Mouse (Mus musculus) granulocyte monocyte progenitor cell, adult 5-6 weeks (primary cell): Measurements from ENCODE around the gene Lrmda. TPM values are rescaled to one million over a fixed set of nuclear protein-coding genes. Genes with fewer than 3 reads are reported as not detected.

ENCODE experiments used
- ATAC-seq: replicated peaks from 2 replicates; pipeline ENCODE4 v1.8.0; 2016; ENCODE audit warnings: mild to moderate bottlenecking, moderate TSS enrichment, inconsistent platforms; ENCODE audit not compliant: poor library complexity, severe bottlenecking
- total RNA-seq, 2 experiments: library from RNA; stranded (forward) in 1 of 2; stranded (reverse) in 1 of 2; fragments of 200-712, 200-1000 nt in 1 of 2; fragments of >200 nt in 1 of 2; fragmentation: Nextera tagmentation in 1 of 2; gene quantifications; 2 replicates each; pipeline ENCODE4 v1.2.3; 2014 to 2017

The Lrmda gene
- total RNA-seq, 2 experiments from 2014 or later = 19.3 to 30.9 TPM

- no peak for ATAC-seq
Observed at GRCm38 (mm10) chr14:21991856-21992255, 27.7 kb upstream of the Lrmda start.

- no peak for ATAC-seq
Observed at GRCm38 (mm10) chr14:21992321-21992885, 27.1 kb upstream of the Lrmda start.

GRCm38 (mm10) chr14:21993251-21994060 lies 26.1 kb upstream of the Lrmda start:
- peak; percentile 62 for ATAC-seq

- peak; percentile 7 for ATAC-seq
Observed at GRCm38 (mm10) chr14:21994061-21994990, 25.2 kb upstream of the Lrmda start.

GRCm38 (mm10) chr14:21995031-21995754 lies 24.3 kb upstream of the Lrmda start:
- peak; percentile 55 for ATAC-seq

GRCm38 (mm10) chr14:21999588-21999987 lies 19.9 kb upstream of the Lrmda start:
- peak; percentile 93 for ATAC-seq

GRCm38 (mm10) chr14:22003231-22003630 lies 16.3 kb upstream of the Lrmda start:
- no peak for ATAC-seq

GRCm38 (mm10) chr14:22003631-22004030 lies 15.9 kb upstream of the Lrmda start:
- no peak for ATAC-seq

- ATAC-seq = no peak
Observed at GRCm38 (mm10) chr14:22004943-22005342, 14.6 kb upstream of the Lrmda start.

- no peak for ATAC-seq
Observed at GRCm38 (mm10) chr14:22007006-22007405, 12.5 kb upstream of the Lrmda start.

GRCm38 (mm10) chr14:22014315-22014714 lies 5.2 kb upstream of the Lrmda start:
- ATAC-seq = peak; percentile 71

- ATAC-seq = no peak
Observed at GRCm38 (mm10) chr14:22014781-22015180, 4.7 kb upstream of the Lrmda start.

GRCm38 (mm10) chr14:22017011-22017410 lies 2.5 kb upstream of the Lrmda start:
- no peak for ATAC-seq

GRCm38 (mm10) chr14:22019949-22020845 lies 685 bp downstream of the Lrmda start:
- peak; percentile 47 for ATAC-seq

GRCm38 (mm10) chr14:22020885-22021284 lies 1.4 kb downstream of the Lrmda start:
- ATAC-seq = peak; percentile 28

- no peak for ATAC-seq
Observed at GRCm38 (mm10) chr14:22023533-22023932, 4.0 kb downstream of the Lrmda start.

- ATAC-seq = no peak
Observed at GRCm38 (mm10) chr14:22035900-22036299, 16.4 kb downstream of the Lrmda start.

- no peak for ATAC-seq
Observed at GRCm38 (mm10) chr14:22036338-22036737, 16.8 kb downstream of the Lrmda start.

- ATAC-seq = no peak
Observed at GRCm38 (mm10) chr14:22036802-22037497, 17.4 kb downstream of the Lrmda start.
